Comparison of ENCODE assay signal across 8 mouse cellular contexts in genomic region chr3:95315094-95315843, GRCm38 (mm10). TPM values are rescaled to one million over a fixed set of nuclear protein-coding genes. Genes with fewer than 3 reads are reported as not detected.
DNase-seq lines count a peak whose midpoint lies in the region; ATAC-seq and TF ChIP-seq lines count a peak whose summit lies in the region.

No protein-coding gene starts in this region.

- peak overlapping the region; percentile 91 to 93 for H3K4me3 ChIP-seq in ES-E14 (ENCODE audit: insufficient read depth in 1 of 2, low read depth in 1 of 2, low read length in 2 of 2, poor library complexity in 1 of 2, severe bottlenecking in 1 of 2)
- peak overlapping the region; percentile 85 for H3K4me3 ChIP-seq in forebrain, embryonic 15.5 days

- intact Hi-C loops in heart, postnatal 36 days (cut with DNase I): loop anchor here (2.0 to 5.0 kb wide), 2 partner anchors 30 to 88 kb away; partner anchors contain the start of gene Cdc42se1

- no peaks in the 10 kb centered on the region for H3K27me3 ChIP-seq in forebrain, embryonic 15.5 days

- ATAC-seq in forebrain, embryonic 15.5 days (replicated peaks): peak; percentile 95

- WGBS in forebrain, embryonic 15.5 days: under 1% methylated on average over 70 of the region's 71 CpGs

- no peaks in the 10 kb centered on the region for H3K9me3 ChIP-seq in ES-E14 (ENCODE audit: control insufficient read depth, insufficient read depth, low read depth, low read length)
- H3K9me3 ChIP-seq in forebrain, embryonic 15.5 days: no peaks in the 10 kb centered on the region

- peak overlapping the region; percentile 94 for H3K9ac ChIP-seq in ES-E14 (ENCODE audit: insufficient read depth, low read depth, low read length, poor library complexity, severe bottlenecking)
- peak overlapping the region; percentile 92 for H3K9ac ChIP-seq in forebrain, embryonic 15.5 days (replicated peaks)

- peak overlapping the region; percentile 68 for H3K4me2 ChIP-seq in forebrain, embryonic 15.5 days (replicated peaks)

- H3K36me3 ChIP-seq in ES-E14 (ENCODE audit: control insufficient read depth, insufficient read depth, low read length, poor library complexity, severe bottlenecking): peaks cover 3% of the 10 kb centered on the region; the same call in 1 of the 2 replicates
- H3K36me3 ChIP-seq in forebrain, embryonic 15.5 days: peaks cover 3% of the 10 kb centered on the region

- H3K4me1 ChIP-seq in ES-E14 (ENCODE audit: control insufficient read depth in 2 of 2, insufficient read depth in 2 of 2, low read length in 2 of 2, poor library complexity in 1 of 2): peaks cover 8 to 12% of the 10 kb centered on the region in 2 experiments; a peak in 2 of 4 replicates
- peaks cover 33% of the 10 kb centered on the region for H3K4me1 ChIP-seq in forebrain, embryonic 15.5 days

- peak overlapping the region; percentile 80 for H3K27ac ChIP-seq in ES-E14 (ENCODE audit: insufficient read depth, low read depth, low read length, poor library complexity, severe bottlenecking)
- peak overlapping the region; percentile 90 for H3K27ac ChIP-seq in forebrain, embryonic 15.5 days (replicated peaks)

- peak; percentile 65 for DNase-seq in ES-E14 (ENCODE audit: low read depth, low spot score)
- DNase-seq in c-Kit-positive CD71-negative TER-119-negative erythroid progenitor cells, embryonic 14.5 days (ENCODE audit: low read depth): peak; percentile 81
- peak; percentile 91 to 95 for DNase-seq in heart, postnatal 36 days
- peak; percentile 72 for DNase-seq in layer of hippocampus, adult 9-11 months
- peak; percentile 94 for DNase-seq in lung, postnatal 14 days
- DNase-seq in ovary, postnatal 36 days (ENCODE audit: low spot score): peak; percentile 95
- DNase-seq in thymus, postnatal 14 days: peak; percentile 95

- in situ Hi-C loops in ES-E14 (cut with MboI; ENCODE audit: low sequenced_read_pairs in 2 of 2, unreplicated experiment in 2 of 2): no loop called here

TF ChIP-seq in ES-E14, 5 proteins besides CTCF, POLR2A, EP300 and RAD21:
- TF ChIP-seq ZC3H11A (IDR thresholded peaks at IDR 0.05; ENCODE audit: borderline replicate concordance, low read depth, low read length) (peak; percentile 3; the same call in 1 of the 2 replicates), CHD2 (IDR thresholded peaks at IDR 0.05; ENCODE audit: low read depth, low read length) (no peak), ZNF384 (IDR thresholded peaks at IDR 0.05; ENCODE audit: low read depth, low read length) (no peak), MAFK (IDR thresholded peaks at IDR 0.05; ENCODE audit: insufficient read depth, low read depth, low read length) (no peak), HCFC1 (IDR thresholded peaks at IDR 0.05; ENCODE audit: borderline replicate concordance, insufficient read depth, low read length) (peak; percentile 23; the same call in 1 of the 2 replicates)

RNA-seq across cellular contexts. Expression of gene Cers2, which starts 0.7 kb away (rescaled TPM):
- 87.6 and 101 TPM in 2 replicates for total RNA-seq in ES-E14 (2012; rRNA removed)
- polyA plus RNA-seq in forebrain, embryonic 15.5 days (2015; fragmentation: Nextera tagmentation; extraction: Ambion mirVana): 96.7 and 101 TPM in 2 replicates
- 10 to 100 TPM; 36.4 to 45.9 TPM for total RNA-seq in heart, postnatal 36 days (2021)

RNA-seq across cellular contexts. Expression of gene Anxa9, which starts 8.3 kb away (rescaled TPM):
- 0.58 and 1.1 TPM in 2 replicates for total RNA-seq in ES-E14 (2012; rRNA removed)
- 0.47 and 0.61 TPM in 2 replicates for polyA plus RNA-seq in forebrain, embryonic 15.5 days (2015; fragmentation: Nextera tagmentation; extraction: Ambion mirVana)
- under 1 TPM; 0.53 to 0.60 TPM for total RNA-seq in heart, postnatal 36 days (2021)

RNA-seq across cellular contexts. Expression of gene Prune1, which starts 33.4 kb away (rescaled TPM):
- total RNA-seq in ES-E14 (2012; rRNA removed): 26.4 and 29.5 TPM in 2 replicates
- polyA plus RNA-seq in forebrain, embryonic 15.5 days (2015; fragmentation: Nextera tagmentation; extraction: Ambion mirVana): 42.0 and 44.4 TPM in 2 replicates
- 10 to 100 TPM; 24.1 to 26.6 TPM for total RNA-seq in heart, postnatal 36 days (2021)

RNA-seq across cellular contexts. Expression of gene Mindy1, which starts 34.1 kb away (rescaled TPM):
- total RNA-seq in ES-E14 (2012; rRNA removed): 48.8 and 54.5 TPM in 2 replicates
- 46.1 and 46.2 TPM in 2 replicates for polyA plus RNA-seq in forebrain, embryonic 15.5 days (2015; fragmentation: Nextera tagmentation; extraction: Ambion mirVana)
- 10 to 100 TPM; 26.7 to 26.8 TPM for total RNA-seq in heart, postnatal 36 days (2021)

RNA-seq across cellular contexts. Expression of gene Setdb1, which starts 41.7 kb away (rescaled TPM):
- total RNA-seq in ES-E14 (2012; rRNA removed): 54.7 and 59.1 TPM in 2 replicates
- 45.2 and 48.8 TPM in 2 replicates for polyA plus RNA-seq in forebrain, embryonic 15.5 days (2015; fragmentation: Nextera tagmentation; extraction: Ambion mirVana)
- 10 to 100 TPM; 12.6 to 13.8 TPM for total RNA-seq in heart, postnatal 36 days (2021)

Comparison
In these comparisons a context has a peak if more than half of its experiments do, and no peak if none do; other contexts are left out.
1. Peak in every context shown above with its lines: DNase-seq, ATAC-seq, H3K4me3 ChIP-seq and H3K27ac ChIP-seq.